Mouse (Mus musculus): ENCODE data around the gene Scfd2. TPM values are rescaled to one million over a fixed set of nuclear protein-coding genes. Genes with fewer than 3 reads are reported as not detected.

Scfd2 gene
- polyA plus RNA-seq, 1 experiment from 2014 or later: 19.7 TPM

GRCm38 (mm10) chr5:74204465-74204864 is 327.1 kb downstream of the Scfd2 start:
- Histone ChIP-seq H3K27ac (no peak overlapping the region), H3K4me1 (peaks cover 8% of the 10 kb centered on the region; the same call in 1 of the 2 replicates), H3K27me3 (replicated peaks) (no peaks in the 10 kb centered on the region), H3K9me3 (no peaks in the 10 kb centered on the region), H3K36me3 (no peaks in the 10 kb centered on the region), H3K4me2 (no peak overlapping the region), H3K9ac (no peak overlapping the region), H3K4me3 (replicated peaks) (no peak overlapping the region)
- 64% methylated on average over 5 of the region's 5 CpGs for WGBS
- no peak for ATAC-seq (ENCODE audit: insufficient read depth, low FRiP score, low read depth)

GRCm38 (mm10) chr5:74202515-74202914 is 329.0 kb downstream of the Scfd2 start:
- H3K27ac ChIP-seq: no peak overlapping the region
- no peak overlapping the region for H3K4me3 ChIP-seq (replicated peaks)
- no peaks in the 10 kb centered on the region for H3K9me3 ChIP-seq
- WGBS: 65% methylated on average over 4 of the region's 4 CpGs
- no peaks in the 10 kb centered on the region for H3K27me3 ChIP-seq (replicated peaks)
- 0 out of 2 replicates have a peak, but pooled peaks cover 5% of the 10 kb centered on the region for H3K36me3 ChIP-seq
- no peak for ATAC-seq (ENCODE audit: insufficient read depth, low FRiP score, low read depth)
- peaks cover 18% of the 10 kb centered on the region; the same call in 1 of the 2 replicates for H3K4me1 ChIP-seq
- no peak overlapping the region for H3K4me2 ChIP-seq
- H3K9ac ChIP-seq: no peak overlapping the region

GRCm38 (mm10) chr5:74201570-74202357 is 329.8 kb downstream of the Scfd2 start:
- Histone ChIP-seq H3K27me3 (replicated peaks) (no peaks in the 10 kb centered on the region), H3K4me2 (no peak overlapping the region), H3K9me3 (no peaks in the 10 kb centered on the region), H3K27ac (peak overlapping the region; percentile 21; the same call in 1 of the 2 replicates), H3K36me3 (0 out of 2 replicates have a peak, but pooled peaks cover 5% of the 10 kb centered on the region), H3K9ac (no peak overlapping the region), H3K4me1 (peaks cover 24% of the 10 kb centered on the region; the same call in 1 of the 2 replicates), H3K4me3 (replicated peaks) (no peak overlapping the region)
- 67% methylated on average over 10 of the region's 10 CpGs for WGBS
- ATAC-seq (ENCODE audit: insufficient read depth, low FRiP score, low read depth): no peak

GRCm38 (mm10) chr5:74200481-74200880 is 331.1 kb downstream of the Scfd2 start:
- H3K9ac ChIP-seq: no peak overlapping the region
- no peaks in the 10 kb centered on the region for H3K27me3 ChIP-seq (replicated peaks)
- no peak overlapping the region for H3K4me3 ChIP-seq (replicated peaks)
- H3K4me2 ChIP-seq: no peak overlapping the region
- H3K9me3 ChIP-seq: no peaks in the 10 kb centered on the region
- peaks cover 26% of the 10 kb centered on the region; the same call in 1 of the 2 replicates for H3K4me1 ChIP-seq
- ATAC-seq (ENCODE audit: insufficient read depth, low FRiP score, low read depth): no peak
- 83% methylated on average over 8 of the region's 8 CpGs for WGBS
- no peak overlapping the region for H3K27ac ChIP-seq
- 0 out of 2 replicates have a peak, but pooled peaks cover 5% of the 10 kb centered on the region for H3K36me3 ChIP-seq

- Histone ChIP-seq H3K4me2 (no peak overlapping the region), H3K27ac (no peak overlapping the region)
- WGBS: 76% methylated on average over 13 of the region's 13 CpGs
These were observed 331.8 kb downstream of the Scfd2 start for GRCm38 (mm10) chr5:74199793-74200192.

GRCm38 (mm10) chr5:74198446-74198845 is 333.1 kb downstream of the Scfd2 start:
- ATAC-seq (ENCODE audit: insufficient read depth, low FRiP score, low read depth): no peak
- Histone ChIP-seq H3K9me3 (no peaks in the 10 kb centered on the region), H3K4me1 (peaks cover 36% of the 10 kb centered on the region), H3K36me3 (0 out of 2 replicates have a peak, but pooled peaks cover 5% of the 10 kb centered on the region), H3K9ac (no peak overlapping the region), H3K4me3 (replicated peaks) (0 out of 2 replicates have a peak overlapping the region, but pooled peaks have one; percentile 97), H3K4me2 (peak overlapping the region; percentile 98), H3K27me3 (replicated peaks) (no peaks in the 10 kb centered on the region), H3K27ac (no peak overlapping the region)
- 72% methylated on average over 11 of the region's 11 CpGs for WGBS

More at GRCm38 (mm10) chr5:74199793-74200192, 331.8 kb downstream of the Scfd2 start:
- Histone ChIP-seq H3K36me3 (0 out of 2 replicates have a peak, but pooled peaks cover 5% of the 10 kb centered on the region), H3K9me3 (no peaks in the 10 kb centered on the region), H3K4me1 (peaks cover 25% of the 10 kb centered on the region), H3K4me3 (replicated peaks) (no peak overlapping the region), H3K27me3 (replicated peaks) (no peaks in the 10 kb centered on the region), H3K9ac (no peak overlapping the region)
- no peak for ATAC-seq (ENCODE audit: insufficient read depth, low FRiP score, low read depth)

- Histone ChIP-seq H3K4me1 (peaks cover 36% of the 10 kb centered on the region), H3K9ac (no peak overlapping the region), H3K27ac (peak overlapping the region; percentile 51; the same call in 1 of the 2 replicates), H3K9me3 (no peaks in the 10 kb centered on the region), H3K27me3 (replicated peaks) (no peaks in the 10 kb centered on the region), H3K4me3 (replicated peaks) (peak overlapping the region; percentile 97), H3K4me2 (peak overlapping the region; percentile 98), H3K36me3 (0 out of 2 replicates have a peak, but pooled peaks cover 5% of the 10 kb centered on the region)
- ATAC-seq (ENCODE audit: insufficient read depth, low FRiP score, low read depth): no peak
- WGBS: 68% methylated on average over 22 of the region's 22 CpGs
These were observed 333.8 kb downstream of the Scfd2 start for GRCm38 (mm10) chr5:74197541-74198330.

- ATAC-seq (ENCODE audit: insufficient read depth, low FRiP score, low read depth): no peak
- H3K4me1 ChIP-seq: peaks cover 32% of the 10 kb centered on the region
- H3K4me2 ChIP-seq: peak overlapping the region; percentile 98
- no peaks in the 10 kb centered on the region for H3K9me3 ChIP-seq
- H3K9ac ChIP-seq: no peak overlapping the region
- WGBS: 4% methylated on average over 4 of the region's 4 CpGs
- H3K36me3 ChIP-seq: 0 out of 2 replicates have a peak, but pooled peaks cover 5% of the 10 kb centered on the region
- peak overlapping the region; percentile 35; the same call in 1 of the 2 replicates for H3K27ac ChIP-seq
- H3K4me3 ChIP-seq (replicated peaks): peak overlapping the region; percentile 97
- no peaks in the 10 kb centered on the region for H3K27me3 ChIP-seq (replicated peaks)
These were observed 335.3 kb downstream of the Scfd2 start for GRCm38 (mm10) chr5:74196307-74196618.

- 2% methylated on average over 27 of the region's 27 CpGs for WGBS
- Histone ChIP-seq H3K27me3 (replicated peaks) (no peaks in the 10 kb centered on the region), H3K4me2 (peak overlapping the region; percentile 98), H3K9ac (peak overlapping the region; percentile 98), H3K27ac (peak overlapping the region; percentile 83), H3K4me1 (peaks cover 32% of the 10 kb centered on the region), H3K4me3 (replicated peaks) (peak overlapping the region; percentile 97), H3K9me3 (no peaks in the 10 kb centered on the region), H3K36me3 (0 out of 2 replicates have a peak, but pooled peaks cover 5% of the 10 kb centered on the region)
- ATAC-seq (ENCODE audit: insufficient read depth, low FRiP score, low read depth): no peak
These were observed 335.8 kb downstream of the Scfd2 start for GRCm38 (mm10) chr5:74195614-74196306.

- H3K9me3 ChIP-seq: no peaks in the 10 kb centered on the region
- peak within 1 kb of the TSS; percentile 98 for H3K4me2 ChIP-seq
- 0 out of 2 replicates have a peak, but pooled peaks cover 5% of the 10 kb centered on the region for H3K36me3 ChIP-seq
- ATAC-seq (ENCODE audit: insufficient read depth, low FRiP score, low read depth): peak; percentile 91
- peaks cover 34% of the 10 kb centered on the region for H3K4me1 ChIP-seq
- peak within 1 kb of the TSS; percentile 83 for H3K27ac ChIP-seq
- no peaks in the 10 kb centered on the region for H3K27me3 ChIP-seq (replicated peaks)
- peak within 1 kb of the TSS; percentile 97 for H3K4me3 ChIP-seq (replicated peaks)
- H3K9ac ChIP-seq: peak within 1 kb of the TSS; percentile 98
- WGBS: under 1% methylated on average over 75 of the region's 82 CpGs
These were observed 336.5 kb downstream of the Scfd2 start, which contains the start of gene Rasl11b for GRCm38 (mm10) chr5:74194841-74195613. Gene Rasl11b (plus strand): TSS chr5:74195286.

Data from stomach, embryonic 15.5 days (tissue).